Mouse (Mus musculus) c-Kit-negative CD71-positive TER-119-positive erythroid progenitor cells, embryonic 14.5 days (primary cell): ENCODE data around the gene Psmd11.
A peak's percentile ranks its signal among the peaks of the same experiment; 100 is the strongest.
"Not testable (repeated sequence)": the region's sequence is repeated elsewhere in the genome, so short reads cannot be mapped to it uniquely, and the experiment has no call there.

ENCODE experiments used
- DNase-seq: peaks from one replicate; pipeline ENCODE4 v3.0.0-alpha.2; 2013; ENCODE audit warnings: low read depth, low spot score

The Psmd11 gene

DNA sequence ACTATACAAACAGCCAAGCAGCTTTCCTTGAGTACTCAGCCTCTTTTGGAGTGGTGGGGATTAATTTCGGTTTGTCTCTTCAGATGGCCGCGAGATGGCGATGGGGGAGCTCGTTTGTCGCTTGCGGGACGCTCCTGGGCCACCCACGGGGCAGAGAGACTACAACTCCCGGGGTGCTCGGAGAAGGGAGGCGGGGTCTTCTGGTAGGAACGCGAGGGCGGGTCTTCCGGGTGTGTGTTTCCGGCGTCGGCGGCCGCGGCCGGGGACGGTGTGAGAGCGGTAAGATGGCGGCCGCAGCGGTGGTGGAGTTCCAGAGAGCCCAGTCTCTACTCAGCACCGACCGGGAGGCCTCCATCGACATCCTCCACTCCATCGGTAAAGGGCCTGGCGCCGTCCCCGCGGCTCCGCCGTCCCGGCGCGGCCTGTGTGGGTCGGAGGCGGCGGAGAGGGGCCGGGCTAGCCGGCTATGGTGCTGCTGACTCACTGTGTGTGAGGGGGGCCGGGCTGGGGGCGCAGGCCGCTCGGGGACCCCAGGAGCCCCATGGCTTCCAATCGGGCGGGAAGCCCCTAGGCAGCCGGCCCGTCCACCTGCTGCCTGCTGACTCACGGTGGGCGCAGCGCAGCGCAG, at the start of gene Psmd11:
TSS of gene Psmd11 (plus strand) at position 235 of the 628 bp plus-strand sequence.
- DNase-seq: peak; percentile 87

DNA sequence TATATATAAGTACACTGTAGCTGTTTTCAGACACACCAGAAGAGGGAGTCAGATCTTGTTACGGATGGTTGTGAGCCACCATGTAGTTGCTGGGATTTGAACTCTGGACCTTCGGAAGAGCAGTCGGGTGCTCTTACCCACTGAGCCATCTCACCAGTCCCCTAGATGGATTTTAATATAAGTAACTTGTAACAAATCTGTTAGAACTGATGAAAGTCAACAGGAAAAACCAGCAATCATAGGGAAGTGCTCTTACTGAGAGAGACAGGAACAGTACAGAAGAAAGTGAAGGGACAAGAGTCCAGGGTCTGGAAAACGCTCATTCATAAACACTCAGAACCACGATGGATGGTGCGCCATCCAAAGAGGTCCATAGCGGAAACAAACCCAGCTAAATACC, 49.2 kb upstream of the Psmd11 start:
- not testable (repeated sequence) for DNase-seq

GRCm38 (mm10) chr11:80382626-80383018, 45.8 kb upstream of the Psmd11 start:
- DNase-seq: peak; percentile 54

DNA sequence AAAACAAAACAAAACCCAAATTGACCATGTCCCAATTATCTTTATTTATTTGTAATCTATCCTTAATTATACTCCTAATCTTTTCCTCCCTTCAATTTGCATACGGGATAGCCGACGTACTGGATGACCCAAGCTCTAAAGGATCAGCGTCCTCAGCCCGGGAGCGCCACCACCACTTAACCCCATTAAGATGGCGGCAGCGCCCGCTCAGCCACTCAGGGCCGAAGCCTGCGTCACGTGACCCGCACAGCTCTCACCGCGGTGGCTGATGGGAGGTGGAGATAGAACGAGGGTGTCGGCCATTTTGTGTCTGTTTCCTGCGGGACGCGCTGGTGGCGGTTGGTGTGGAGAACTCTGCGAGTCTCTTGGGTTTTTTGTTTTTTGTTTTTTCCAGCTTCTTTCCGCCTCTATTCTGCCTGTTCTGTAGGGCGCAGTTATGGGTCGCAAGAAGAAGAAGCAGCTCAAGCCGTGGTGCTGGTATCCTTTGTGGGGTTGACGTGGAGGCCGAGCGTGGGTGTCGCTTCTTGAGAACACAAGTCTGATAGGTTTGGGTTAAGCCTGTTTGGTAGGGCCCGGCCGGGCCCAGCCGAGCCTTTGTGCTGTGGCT, 45.3 kb upstream of the Psmd11 start, which contains the start of gene Zfp207:
TSS of gene Zfp207 (plus strand) at position 261 of the 607 bp plus-strand sequence.
- DNase-seq: peak; percentile 95

DNA sequence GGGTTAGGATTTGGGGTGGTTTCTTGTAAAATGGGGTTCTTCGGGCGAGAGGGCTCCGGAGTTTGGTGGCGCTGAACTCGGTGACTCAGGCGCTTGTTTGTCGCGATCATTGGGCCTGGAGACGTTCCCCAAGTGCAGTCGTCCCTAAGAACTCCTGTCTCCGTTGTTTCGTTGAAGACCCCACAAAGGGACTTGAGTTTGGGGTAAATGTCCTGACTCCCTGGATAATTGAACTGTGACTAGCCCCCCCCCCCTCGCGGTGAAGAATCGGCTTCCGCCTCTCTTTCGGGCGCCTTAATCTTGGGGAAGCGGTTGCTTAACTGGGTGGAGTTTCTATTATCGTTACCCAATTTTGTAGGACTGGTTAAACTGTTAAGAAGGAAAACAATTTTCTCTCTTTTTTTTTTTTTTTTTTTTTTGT, 44.8 kb upstream of the Psmd11 start:
- DNase-seq: peak; percentile 49

- DNase-seq: no peak
Observed at GRCm38 (mm10) chr11:80384461-80384860, 44.0 kb upstream of the Psmd11 start.

DNA sequence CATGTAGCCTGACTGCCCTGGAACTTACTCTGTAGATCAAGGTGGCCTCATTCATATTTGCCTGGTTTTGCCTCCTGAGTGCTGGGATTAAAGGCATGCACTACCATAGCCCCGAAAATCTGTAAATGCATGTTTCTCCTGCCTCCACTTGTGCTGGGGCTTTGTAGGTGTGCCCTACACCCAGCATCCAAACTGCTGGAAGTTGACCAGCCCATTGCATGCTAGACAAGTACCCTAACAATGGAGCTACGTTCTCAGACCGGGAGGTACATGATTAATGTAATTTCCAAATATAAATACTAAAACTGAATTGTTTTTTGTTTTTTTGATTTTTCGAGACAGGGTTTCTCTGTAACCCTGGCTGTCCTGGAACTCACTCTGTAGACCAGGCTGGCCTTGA, 43.4 kb upstream of the Psmd11 start:
- DNase-seq: no peak

DNA sequence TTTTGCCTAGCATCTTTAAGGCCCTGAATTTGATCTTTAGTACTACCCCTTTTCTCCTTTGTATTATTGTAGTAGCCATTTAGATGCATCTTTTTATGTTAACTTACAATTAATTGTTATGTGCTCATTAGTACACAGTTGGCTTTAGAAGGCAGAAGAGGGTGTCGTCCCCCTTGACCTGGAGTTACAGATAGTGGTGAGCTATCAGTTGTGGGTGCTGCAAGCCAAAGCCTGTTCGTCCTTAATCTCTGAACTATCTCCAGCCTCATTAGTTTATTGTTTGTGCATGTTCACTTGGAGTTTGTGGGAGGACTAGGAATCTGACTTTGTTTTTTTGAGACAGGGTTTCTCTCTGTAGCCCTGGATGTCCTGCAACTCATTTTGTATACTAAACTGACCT, 41.6 kb upstream of the Psmd11 start:
- no peak for DNase-seq

- DNase-seq: no peak
Observed at GRCm38 (mm10) chr11:80389885-80390284, 38.5 kb upstream of the Psmd11 start.

DNA sequence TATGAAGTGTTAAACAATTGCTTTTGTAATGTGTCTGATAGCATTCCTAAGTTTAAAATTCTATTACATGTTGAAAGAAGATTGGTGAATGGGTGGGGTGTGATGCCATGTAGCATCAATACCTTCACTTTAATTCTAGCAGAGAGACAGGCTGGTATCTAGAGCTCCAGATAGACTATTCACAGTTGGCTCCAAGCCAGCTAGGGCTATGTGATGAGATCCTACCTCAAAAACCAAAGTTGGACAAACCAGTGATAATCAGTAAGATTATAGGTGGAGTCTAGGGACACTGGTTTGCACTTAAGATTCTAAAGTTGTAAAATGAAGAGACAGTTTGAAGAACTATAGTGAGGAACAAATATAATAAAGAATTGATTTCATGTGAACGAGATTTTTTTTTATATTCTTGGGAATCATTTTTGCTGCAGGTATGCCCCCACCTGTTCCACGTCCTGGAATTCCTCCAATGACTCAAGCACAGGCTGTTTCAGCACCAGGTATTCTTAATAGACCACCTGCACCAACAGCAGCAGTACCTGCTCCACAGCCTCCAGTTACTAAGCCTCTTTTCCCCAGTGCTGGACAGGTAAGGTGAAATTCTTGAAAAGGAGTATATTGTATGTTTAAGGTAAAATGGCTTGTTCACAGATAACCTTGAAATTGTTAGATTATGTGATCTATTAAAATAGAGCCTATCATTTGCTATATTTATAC, 36.9 kb upstream of the Psmd11 start:
- DNase-seq: no peak

DNA sequence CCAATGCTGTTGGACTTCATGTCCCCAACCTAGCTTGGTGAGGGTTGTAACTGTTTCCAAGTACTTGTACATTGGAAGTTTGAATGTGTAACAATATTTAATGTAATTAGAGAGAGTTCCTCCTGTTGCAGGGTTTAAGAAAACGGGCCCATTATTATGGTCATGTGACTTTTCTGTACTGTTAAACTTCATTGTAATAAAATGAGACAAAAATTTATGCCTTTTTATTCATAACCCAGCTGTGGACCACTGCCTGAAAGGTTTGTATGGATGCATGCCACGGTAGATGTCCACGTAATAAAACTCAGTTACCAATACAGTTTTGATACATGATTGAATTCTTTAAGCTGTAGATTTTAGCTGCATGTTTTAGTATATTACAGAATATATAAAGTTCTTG, 32.5 kb upstream of the Psmd11 start:
- no peak for DNase-seq

DNA sequence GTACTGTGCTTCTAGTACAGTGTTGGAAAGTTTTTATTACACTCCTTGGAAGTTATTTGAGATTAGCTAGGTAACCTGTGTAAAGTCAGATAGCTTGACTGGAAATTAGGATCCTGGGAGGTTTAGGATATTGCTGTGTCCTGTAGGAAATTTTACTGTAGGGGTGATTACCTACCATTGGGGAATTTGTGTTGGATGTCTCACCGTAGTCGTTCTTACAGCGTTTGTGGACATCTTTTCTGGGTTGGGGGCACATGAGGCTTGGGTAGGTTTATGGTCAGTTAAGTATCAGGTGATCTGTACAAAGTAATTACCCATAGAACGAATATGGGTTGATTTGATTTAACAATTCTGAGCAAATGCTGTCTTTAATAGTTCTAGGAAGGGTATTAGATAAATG, 31.8 kb upstream of the Psmd11 start:
- DNase-seq: no peak

- DNase-seq: not testable (repeated sequence)
Observed at GRCm38 (mm10) chr11:80407878-80408277, 20.5 kb upstream of the Psmd11 start.

- no peak for DNase-seq
Observed at GRCm38 (mm10) chr11:80410377-80410776, 18.0 kb upstream of the Psmd11 start.

- no peak for DNase-seq
Observed at GRCm38 (mm10) chr11:80417085-80417484, 11.3 kb upstream of the Psmd11 start.

GRCm38 (mm10) chr11:80419743-80420142, 8.7 kb upstream of the Psmd11 start:
- no peak for DNase-seq

GRCm38 (mm10) chr11:80420202-80420984, 8.0 kb upstream of the Psmd11 start:
- DNase-seq: no peak

DNA sequence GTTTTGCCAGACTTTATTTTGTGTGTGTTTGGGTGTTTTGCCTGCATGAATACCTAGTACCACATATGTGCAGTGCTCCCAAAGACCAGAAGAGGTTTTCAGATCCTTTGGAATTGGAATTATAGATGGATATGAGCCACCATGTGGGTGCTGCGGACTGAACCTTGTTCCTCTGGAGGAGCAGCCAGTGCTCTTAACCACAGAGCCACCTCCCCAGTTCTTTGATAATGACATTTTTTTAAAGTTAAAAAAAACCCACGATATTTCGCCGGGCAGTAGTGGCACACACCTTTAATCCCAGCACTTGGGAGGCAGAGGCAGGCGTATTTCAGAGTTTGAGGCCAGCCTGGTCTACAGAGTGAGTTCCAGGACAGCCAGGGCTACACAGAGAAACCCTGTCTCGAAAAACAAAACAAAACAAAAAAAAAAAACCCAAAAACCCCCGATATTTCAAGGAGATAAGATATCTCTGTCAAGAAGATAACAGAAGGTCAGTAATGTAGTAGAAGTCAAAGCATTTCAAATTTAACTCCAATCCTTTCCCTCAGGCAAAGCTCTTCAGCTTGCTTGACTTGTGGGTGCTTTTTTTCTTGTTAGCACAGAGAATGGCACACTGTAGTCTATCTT, 6.9 kb upstream of the Psmd11 start:
- DNase-seq: no peak

DNA sequence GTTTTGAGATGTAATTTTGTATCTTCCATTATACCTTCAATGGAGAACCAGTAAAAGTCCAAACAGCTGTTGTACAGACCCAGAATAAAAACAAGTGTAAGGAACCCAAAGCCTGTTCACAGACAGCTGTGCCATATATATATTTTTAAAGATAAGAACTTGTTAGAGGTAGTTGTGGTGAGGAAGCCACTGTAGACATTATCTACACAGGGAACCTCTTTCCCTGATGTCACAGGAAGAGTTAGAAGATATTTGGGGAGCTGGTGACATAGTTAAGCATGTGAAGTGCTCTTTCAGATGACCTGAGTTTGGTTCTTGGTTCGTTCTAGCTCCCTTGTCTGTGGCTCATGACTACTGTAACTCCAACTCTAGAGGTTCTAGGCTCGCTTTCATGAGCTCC, 3.7 kb upstream of the Psmd11 start:
- DNase-seq: no peak

DNA sequence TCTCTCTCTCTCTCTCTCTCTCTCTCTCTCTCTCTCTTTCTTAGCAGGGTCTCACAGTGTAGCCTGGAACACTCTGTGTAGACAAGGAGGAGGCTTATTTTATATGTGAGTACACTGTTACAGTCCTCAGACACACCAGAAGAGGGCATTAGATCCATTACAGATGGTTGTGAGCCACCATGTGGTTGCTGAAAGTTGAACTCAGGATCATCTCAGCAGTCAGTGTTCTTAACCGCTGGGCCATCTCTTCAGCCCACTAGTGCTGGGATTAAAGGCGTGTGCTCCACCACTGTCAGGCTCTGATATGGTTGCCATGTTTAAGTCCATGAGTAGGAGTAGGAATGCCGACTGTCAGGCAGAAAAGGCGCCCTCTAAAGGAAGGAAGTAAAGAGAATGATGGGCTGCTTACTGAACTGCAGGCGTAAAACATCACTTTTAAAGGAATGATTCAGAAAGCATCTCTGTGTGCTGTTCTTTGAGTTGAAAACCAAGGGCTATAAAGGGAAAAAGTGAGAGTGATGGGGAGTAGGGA, 3.1 kb upstream of the Psmd11 start:
- DNase-seq: no peak
